Mouse (Mus musculus) hindbrain, embryonic 14.5 days (tissue): Measurements from ENCODE around the gene Babam1. TPM values are rescaled to one million over a fixed set of nuclear protein-coding genes. Genes with fewer than 3 reads are reported as not detected.

ENCODE experiments used
- ATAC-seq: fragments of 200-750 bp; cut with Nextera tagmentation; 2 replicates; pipeline ENCODE4 v1.8.0; 2017; ENCODE audit warnings: moderate number of reproducible peaks, mild to moderate bottlenecking, moderate TSS enrichment, moderate library complexity; ENCODE audit not compliant: low FRiP score
- DNase-seq: peaks from one replicate; pipeline ENCODE4 v3.0.0-alpha.2; 2015; ENCODE audit warnings: low spot score
- H3K27ac ChIP-seq: fragments of 300-500 bp; sonication (generic); 2 replicates; pipeline ENCODE4 v1.5.1; 2014; ENCODE audit warnings: mild to moderate bottlenecking, moderate library complexity
- H3K27me3 ChIP-seq: fragments of 300-500 bp; sonication (generic); 2 replicates; pipeline ENCODE4 v1.6.1; 2014; ENCODE audit warnings: mild to moderate bottlenecking, low read length, mixed read lengths; ENCODE audit not compliant: control insufficient read depth, insufficient read depth
- H3K36me3 ChIP-seq: fragments of 300-500 bp; sonication (generic); replicated peaks from 2 replicates; pipeline ENCODE4 v1.6.1; 2014; ENCODE audit not compliant: control insufficient read depth, insufficient read depth
- H3K4me1 ChIP-seq: fragments of 300-500 bp; sonication (generic); replicated peaks from 2 replicates; pipeline ENCODE4 v1.6.1; 2014; ENCODE audit warnings: antibody characterized with exemption, low read length, mixed read lengths; ENCODE audit not compliant: control insufficient read depth, insufficient read depth
- H3K4me2 ChIP-seq: fragments of 300-500 bp; sonication (generic); replicated peaks from 2 replicates; pipeline ENCODE4 v1.6.1; 2014; ENCODE audit warnings: mild to moderate bottlenecking, moderate library complexity
- H3K4me3 ChIP-seq: fragments of 300-500 bp; sonication (generic); replicated peaks from 2 replicates; pipeline ENCODE4 v1.5.1; 2014; ENCODE audit warnings: mild to moderate bottlenecking, low read length
- H3K9ac ChIP-seq: fragments of 300-500 bp; sonication (generic); 2 replicates; pipeline ENCODE4 v1.6.1; 2014
- H3K9me3 ChIP-seq: fragments of 300-500 bp; sonication (generic); 2 replicates; pipeline ENCODE4 v1.6.1; 2016; ENCODE audit warnings: low read length; ENCODE audit not compliant: control insufficient read depth
- WGBS: fragments of 180-500 bp; shearing (Covaris S2); extraction: QIAGEN DNeasy Blood & Tissue Kit; methylation state at CpG from one replicate; pipeline ENCODE4 v1.1.7; 2014; 5-methylcytosine and 5-hydroxymethylcytosine counted together
- polyA plus RNA-seq: library from polyadenylated mRNA; unstranded; fragments of >200 nt; fragmentation: Nextera tagmentation; extraction: Ambion mirVana; gene quantifications from 2 replicates; pipeline ENCODE4 v1.2.1, GENCODE M21; 2014

Gene Babam1
- polyA plus RNA-seq, 1 experiment from 2014 or later: 89.7 TPM

DNA sequence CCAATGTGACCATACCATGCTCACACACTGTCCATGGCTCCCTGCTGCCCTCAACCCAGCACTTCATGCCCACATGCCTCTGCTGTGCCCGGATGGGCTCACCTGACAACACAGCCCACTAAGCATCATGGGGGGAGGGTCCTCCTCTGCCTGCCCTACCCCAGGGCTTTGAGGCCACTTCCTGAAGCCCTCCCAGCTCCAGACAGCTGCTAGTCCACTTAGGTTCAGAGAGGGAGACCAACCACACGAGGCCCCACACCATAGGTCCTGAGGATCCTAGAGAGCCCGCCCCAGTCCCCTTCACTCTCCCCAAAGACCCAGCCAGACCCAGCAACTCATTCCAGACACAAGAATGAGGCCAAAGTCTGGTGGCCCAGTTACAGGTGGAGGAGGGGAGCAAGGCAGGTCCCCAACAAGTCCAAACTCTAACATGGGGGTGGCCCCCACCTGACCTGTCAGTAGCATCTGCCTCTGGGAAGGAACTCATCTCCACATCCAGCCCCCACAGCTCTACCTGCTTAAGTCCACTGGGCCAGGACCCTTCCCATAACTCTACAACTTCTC is 17.1 kb upstream of the Babam1 start:
- Histone ChIP-seq H3K36me3 (peaks cover 4% of the 10 kb centered on the region), H3K9me3 (no peaks in the 10 kb centered on the region), H3K4me2 (peak overlapping the region; percentile 100), H3K4me3 (peak overlapping the region; percentile 78), H3K4me1 (peaks cover 46% of the 10 kb centered on the region), H3K27me3 (no peaks in the 10 kb centered on the region), H3K9ac (peak overlapping the region; percentile 83), H3K27ac (no peak overlapping the region)
- DNase-seq: no peak
- no peak for ATAC-seq
- 37% methylated on average over 3 of the region's 3 CpGs for WGBS

DNA sequence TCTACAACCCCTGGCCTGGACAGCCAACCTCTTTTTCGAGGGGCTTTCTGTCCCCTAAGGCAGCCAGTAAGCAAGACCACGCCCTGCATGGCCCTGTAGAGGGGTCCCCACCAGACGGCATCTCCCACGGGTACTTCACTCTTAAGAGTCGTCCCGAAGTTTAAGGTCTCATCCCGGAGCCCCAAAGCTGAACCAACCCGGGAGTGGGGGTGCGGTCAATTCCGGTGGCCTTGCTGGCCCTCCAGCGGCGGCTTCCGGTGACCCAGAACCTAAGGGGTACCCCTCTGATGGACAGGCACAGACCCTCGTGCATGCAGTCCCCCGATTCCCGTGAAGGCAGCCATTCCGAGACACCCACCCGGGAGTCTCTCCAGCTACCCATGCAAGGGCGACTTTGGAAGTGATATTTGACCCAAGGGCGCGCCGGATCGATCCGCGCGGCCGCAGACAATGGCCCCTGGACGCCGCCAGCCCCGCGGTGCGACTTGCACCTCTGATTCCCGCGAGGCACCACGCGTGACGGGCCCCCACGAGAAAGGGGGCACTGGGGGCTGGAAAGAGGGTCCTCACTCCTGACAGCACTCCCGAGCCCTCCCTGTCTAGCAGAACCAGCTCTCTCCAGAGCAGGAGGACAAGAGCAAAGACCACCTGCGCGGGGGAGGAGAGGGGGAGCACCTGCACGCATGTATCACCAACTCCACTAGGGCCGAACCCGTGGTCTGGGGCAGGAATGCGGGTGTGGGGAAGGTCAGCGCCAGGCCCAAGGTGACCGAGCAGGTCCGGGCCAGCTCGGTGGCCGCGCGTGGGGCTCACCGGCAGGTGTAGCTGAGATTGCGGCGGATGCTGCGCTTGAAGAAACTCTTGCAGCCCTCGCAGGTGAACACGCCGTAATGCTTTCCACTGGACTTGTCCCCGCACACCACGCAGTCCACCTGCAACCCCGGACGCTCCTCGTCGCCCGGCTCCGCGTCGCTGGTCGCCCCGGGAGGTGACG is 16.2 kb upstream of the Babam1 start:
- H3K27me3 ChIP-seq: no peaks in the 10 kb centered on the region
- H3K9ac ChIP-seq: peak overlapping the region; percentile 83
- no peaks in the 10 kb centered on the region; the same call in 1 of the 2 replicates for H3K36me3 ChIP-seq
- H3K9me3 ChIP-seq: no peaks in the 10 kb centered on the region
- ATAC-seq (no peak), DNase-seq (no peak)
- H3K27ac ChIP-seq: no peak overlapping the region
- WGBS: 1% methylated on average over 71 of the region's 72 CpGs
- H3K4me3 ChIP-seq: peak overlapping the region; percentile 78
- H3K4me2 ChIP-seq: peak overlapping the region; percentile 100
- peaks cover 44% of the 10 kb centered on the region for H3K4me1 ChIP-seq

DNA sequence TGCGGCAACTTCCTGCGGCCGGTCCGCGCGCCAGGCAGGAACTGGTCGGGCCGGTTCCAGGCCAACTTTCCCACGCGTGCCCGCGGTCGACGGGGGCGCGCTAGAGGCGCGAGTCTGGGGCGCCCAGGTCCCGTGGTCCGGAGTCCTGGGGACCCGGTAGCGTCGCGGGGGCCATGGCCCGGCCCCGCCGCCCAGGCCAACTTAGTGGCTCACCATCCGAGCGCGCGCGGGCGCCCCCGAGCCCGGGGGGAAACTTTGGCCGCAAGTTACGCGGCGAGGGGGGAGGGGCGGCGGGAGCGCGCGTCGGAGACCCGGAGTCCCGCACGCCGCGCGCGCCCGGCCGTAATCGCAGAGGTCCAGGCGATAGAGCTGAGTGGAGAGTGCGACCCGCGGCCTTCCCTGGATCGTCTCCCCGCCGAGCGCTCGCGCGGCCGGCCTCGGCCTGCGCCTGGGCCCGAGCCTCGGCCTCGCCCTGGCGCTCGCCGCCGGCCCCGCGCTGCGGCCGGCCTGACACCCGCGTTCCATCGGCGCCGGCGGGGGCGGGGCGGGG is 15.2 kb upstream of the Babam1 start, which contains the start of gene Nr2f6:
Nr2f6 (minus strand) TSS at position 540 of the 550 bp plus-strand sequence.
- ATAC-seq: peak; percentile 62
- WGBS: under 1% methylated on average over 30 of the region's 89 CpGs
- H3K4me1 ChIP-seq: peaks cover 34% of the 10 kb centered on the region

GRCm38 (mm10) chr8:71381971-71382961 is 14.4 kb upstream of the Babam1 start:
- H3K36me3 ChIP-seq: no peaks in the 10 kb centered on the region
- ATAC-seq (peak; percentile 82), DNase-seq (peak; percentile 79)
- peak overlapping the region; percentile 83 for H3K9ac ChIP-seq
- peak overlapping the region; percentile 78 for H3K4me3 ChIP-seq
- no peaks in the 10 kb centered on the region for H3K9me3 ChIP-seq
- peaks cover 30% of the 10 kb centered on the region for H3K4me1 ChIP-seq
- WGBS: 2% methylated on average over 52 of the region's 80 CpGs
- H3K27me3 ChIP-seq: no peaks in the 10 kb centered on the region
- H3K27ac ChIP-seq: peak overlapping the region; percentile 88
- peak overlapping the region; percentile 100 for H3K4me2 ChIP-seq

More for the DNA sequence above, 15.2 kb upstream of the Babam1 start, which contains the start of gene Nr2f6:
- H3K9ac ChIP-seq: peak within 1 kb of the TSS; percentile 83
- H3K4me3 ChIP-seq: peak within 1 kb of the TSS; percentile 78
- no peaks in the 10 kb centered on the region for H3K9me3 ChIP-seq
- peak; percentile 64 for DNase-seq
- no peaks in the 10 kb centered on the region for H3K27me3 ChIP-seq
- peak within 1 kb of the TSS; percentile 88 for H3K27ac ChIP-seq
- peak within 1 kb of the TSS; percentile 100 for H3K4me2 ChIP-seq
- H3K36me3 ChIP-seq: no peaks in the 10 kb centered on the region

GRCm38 (mm10) chr8:71383396-71383795 is 13.3 kb upstream of the Babam1 start:
- no peak for ATAC-seq
- Histone ChIP-seq H3K27me3 (no peaks in the 10 kb centered on the region), H3K4me1 (peaks cover 27% of the 10 kb centered on the region), H3K9me3 (no peaks in the 10 kb centered on the region), H3K36me3 (no peaks in the 10 kb centered on the region), H3K9ac (peak overlapping the region; percentile 83; the same call in 1 of the 2 replicates), H3K27ac (no peak overlapping the region), H3K4me3 (no peak overlapping the region), H3K4me2 (no peak overlapping the region)
- DNase-seq: no peak
- 10% methylated on average over 12 of the region's 12 CpGs for WGBS

- ATAC-seq (no peak), DNase-seq (no peak)
- H3K9me3 ChIP-seq: no peaks in the 10 kb centered on the region
- H3K27me3 ChIP-seq: no peaks in the 10 kb centered on the region
- H3K4me3 ChIP-seq: no peak overlapping the region
- no peak overlapping the region for H3K4me2 ChIP-seq
- H3K9ac ChIP-seq: no peak overlapping the region
- 48% methylated on average over 3 of the region's 3 CpGs for whole genome bisulfite sequencing
- no peaks in the 10 kb centered on the region for H3K36me3 ChIP-seq
- H3K4me1 ChIP-seq: peaks cover 23% of the 10 kb centered on the region
- H3K27ac ChIP-seq: no peak overlapping the region
Observed at GRCm38 (mm10) chr8:71383860-71384259, 12.8 kb upstream of the Babam1 start.

- H3K36me3 ChIP-seq: no peaks in the 10 kb centered on the region
- WGBS: 82% methylated on average over 12 of the region's 12 CpGs
- H3K27me3 ChIP-seq: no peaks in the 10 kb centered on the region
- no peak overlapping the region for H3K9ac ChIP-seq
- no peak overlapping the region for H3K4me2 ChIP-seq
- no peak for DNase-seq
- H3K9me3 ChIP-seq: no peaks in the 10 kb centered on the region
- no peak for ATAC-seq
- peaks cover 8% of the 10 kb centered on the region for H3K4me1 ChIP-seq
- H3K4me3 ChIP-seq: no peak overlapping the region
- H3K27ac ChIP-seq: no peak overlapping the region
Observed at GRCm38 (mm10) chr8:71385212-71385835, 11.3 kb upstream of the Babam1 start.

DNA sequence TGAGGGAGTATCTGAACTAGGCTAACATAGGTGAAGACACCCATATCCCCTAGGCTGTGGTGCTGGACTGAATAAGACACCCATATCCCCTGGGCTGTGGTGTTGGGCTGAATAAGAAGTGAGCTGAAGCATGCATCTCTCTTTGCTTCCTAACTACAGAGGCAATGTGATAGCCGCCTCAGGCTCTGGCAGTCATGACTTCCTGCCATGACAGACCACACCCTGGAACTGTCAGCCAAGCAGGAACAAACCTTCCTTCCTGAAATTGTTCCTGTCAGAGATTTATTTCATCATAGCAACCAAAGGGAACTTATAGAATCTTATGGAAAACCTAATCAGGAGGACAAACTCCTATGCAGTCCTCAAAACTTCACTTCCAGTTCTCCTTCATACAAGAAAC is 8.4 kb upstream of the Babam1 start:
- H3K4me1 ChIP-seq: no peaks in the 10 kb centered on the region; the same call in 1 of the 2 replicates
- no peak for ATAC-seq
- no peak for DNase-seq
- no peaks in the 10 kb centered on the region for H3K27me3 ChIP-seq
- 79% methylated on average over 1 of the region's 1 CpGs for WGBS
- H3K27ac ChIP-seq: no peak overlapping the region
- H3K4me3 ChIP-seq: no peak overlapping the region
- H3K4me2 ChIP-seq: no peak overlapping the region
- no peaks in the 10 kb centered on the region for H3K36me3 ChIP-seq
- no peak overlapping the region for H3K9ac ChIP-seq
- no peaks in the 10 kb centered on the region for H3K9me3 ChIP-seq
